Mouse (Mus musculus) CH12.LX (cell line): ENCODE data around the gene Gm765. TPM values are rescaled to one million over a fixed set of nuclear protein-coding genes. Genes with fewer than 3 reads are reported as not detected.

ENCODE experiments used
- DNase-seq: peaks from one replicate; pipeline ENCODE4 v3.0.0-alpha.2; 2013; ENCODE audit errors: extremely low read depth
- H3K27ac ChIP-seq: 2 replicates; pipeline ENCODE4 v1.5.1; 2012; ENCODE audit warnings: low read depth, mild to moderate bottlenecking, control low read depth, moderate library complexity; ENCODE audit not compliant: insufficient read depth
- H3K27me3 ChIP-seq: replicated peaks from 2 replicates; pipeline ENCODE3; 2012; ENCODE audit warnings: inconsistent platforms
- H3K36me3 ChIP-seq, 2 experiments: replicated peaks in 1 of 2; 2 replicates each; pipeline versions ENCODE3 to v1.6.1; 2012; ENCODE audit warnings: inconsistent platforms in 1 of 2, low read length in 1 of 2, mild to moderate bottlenecking in 1 of 2, mixed read lengths in 1 of 2, moderate library complexity in 1 of 2; ENCODE audit not compliant: control insufficient read depth in 1 of 2, insufficient read depth in 1 of 2
- H3K4me1 ChIP-seq, 2 experiments: 2 replicates each; pipeline ENCODE4 v1.6.1; 2012; ENCODE audit warnings: inconsistent platforms in 1 of 2, moderate library complexity in 1 of 2; ENCODE audit not compliant: insufficient read depth in 2 of 2, control insufficient read depth in 1 of 2
- H3K4me2 ChIP-seq: 2 replicates; pipeline ENCODE4 v1.6.1; 2012; ENCODE audit warnings: low read depth, mild to moderate bottlenecking, control low read depth; ENCODE audit not compliant: poor library complexity, insufficient read depth, severe bottlenecking
- H3K4me3 ChIP-seq, 3 experiments: fragments of 150-350 bp in 1 of 3; sonication (generic) in 1 of 3; replicated peaks in 1 of 3; 2 replicates each; pipeline versions ENCODE3 to v1.5.1; 2011 to 2012; ENCODE audit warnings: low read depth in 2 of 3, low read length in 2 of 3, mild to moderate bottlenecking in 2 of 3, moderate library complexity in 2 of 3, control low read depth in 1 of 3, improper control_type of control experiment in 1 of 3, inconsistent platforms in 1 of 3, mixed read lengths in 1 of 3; ENCODE audit not compliant: poor library complexity in 1 of 3
- H3K79me2 ChIP-seq: replicated peaks from 2 replicates; pipeline ENCODE4 v1.6.1; 2012; ENCODE audit warnings: mild to moderate bottlenecking, moderate library complexity; ENCODE audit not compliant: control insufficient read depth, poor library complexity, insufficient read depth, severe bottlenecking; ENCODE audit errors: extremely low read depth
- H3K9ac ChIP-seq: 2 replicates; pipeline ENCODE4 v1.6.1; 2012; ENCODE audit warnings: low read depth, mild to moderate bottlenecking, control low read depth, moderate library complexity; ENCODE audit not compliant: insufficient read depth
- H3K9me3 ChIP-seq: replicated peaks from 2 replicates; pipeline ENCODE3; 2012; ENCODE audit warnings: low read length, inconsistent platforms, mixed read lengths
- CHD1 ChIP-seq: IDR thresholded peaks from 2 replicates; pipeline ENCODE4 v1.6.1; 2012; ENCODE audit warnings: low read depth, low read length, improper control_type of control experiment, inconsistent platforms
- CHD2 ChIP-seq: IDR thresholded peaks from 2 replicates; pipeline ENCODE4 v1.6.1; 2011; ENCODE audit warnings: low read length, improper control_type of control experiment
- E2F4 ChIP-seq: IDR thresholded peaks from 2 replicates; pipeline ENCODE4 v1.6.1; 2011; ENCODE audit warnings: low read depth, low read length, improper control_type of control experiment; ENCODE audit not compliant: insufficient replicate concordance
- EP300 ChIP-seq: IDR thresholded peaks from 2 replicates; pipeline ENCODE4 v1.6.1; 2011; ENCODE audit warnings: low read length, improper control_type of control experiment
- GABPA ChIP-seq: IDR thresholded peaks from 2 replicates; pipeline ENCODE4 v1.6.1; 2012; ENCODE audit warnings: low read depth, low read length, improper control_type of control experiment, inconsistent platforms; ENCODE audit not compliant: insufficient replicate concordance
- JUN ChIP-seq: IDR thresholded peaks from 2 replicates; pipeline ENCODE4 v1.6.1; 2011; ENCODE audit warnings: low read depth, mild to moderate bottlenecking, low read length, improper control_type of control experiment, moderate library complexity; ENCODE audit not compliant: insufficient read depth
- MAFK ChIP-seq: IDR thresholded peaks from 2 replicates; pipeline ENCODE4 v1.6.1; 2011; ENCODE audit warnings: low read length, improper control_type of control experiment; ENCODE audit not compliant: insufficient replicate concordance
- MEF2A ChIP-seq: IDR thresholded peaks from 2 replicates; pipeline ENCODE4 v1.6.1; 2014; ENCODE audit warnings: low read depth, mild to moderate bottlenecking, inconsistent platforms, low read length, improper control_type of control experiment, borderline replicate concordance
- NRF1 ChIP-seq: IDR thresholded peaks from 2 replicates; pipeline ENCODE4 v1.6.1; 2014; ENCODE audit warnings: low read depth, mild to moderate bottlenecking, inconsistent platforms, low read length, improper control_type of control experiment, moderate library complexity
- POLR2AphosphoS2 ChIP-seq: IDR thresholded peaks from 2 replicates; pipeline ENCODE4 v1.6.1; 2011; ENCODE audit warnings: low read depth, low read length, improper control_type of control experiment
- RAD21 ChIP-seq: IDR thresholded peaks from 2 replicates; pipeline ENCODE4 v1.6.1; 2011; ENCODE audit warnings: low read depth, mild to moderate bottlenecking, low read length, improper control_type of control experiment, moderate library complexity
- SIN3A ChIP-seq: IDR thresholded peaks from 2 replicates; pipeline ENCODE4 v1.6.1; 2012; ENCODE audit warnings: low read length, improper control_type of control experiment, inconsistent platforms
- TBP ChIP-seq: conservative IDR thresholded peaks from 2 replicates; pipeline ENCODE4 v1.6.1; 2011; ENCODE audit warnings: low read depth, low read length, improper control_type of control experiment
- TCF12 ChIP-seq: IDR thresholded peaks from 2 replicates; pipeline ENCODE4 v1.6.1; 2014; ENCODE audit warnings: low read depth, mild to moderate bottlenecking, inconsistent platforms, low read length, improper control_type of control experiment
- ZC3H11A ChIP-seq: IDR thresholded peaks from 2 replicates; pipeline ENCODE4 v1.6.1; 2012; ENCODE audit warnings: low read depth, mild to moderate bottlenecking, inconsistent platforms, low read length, improper control_type of control experiment
- ZKSCAN1 ChIP-seq: IDR thresholded peaks from 2 replicates; pipeline ENCODE4 v1.6.1; 2012; ENCODE audit warnings: low read depth, inconsistent platforms, low read length, improper control_type of control experiment, borderline replicate concordance
- dilution Hi-C: fragments of 300-500 bp; cut with MboI; formaldehyde crosslinking; loops from 2 replicates; pipeline ENCODE4 v1.14.3; 2020; ENCODE audit warnings: low sequenced_read_pairs; ENCODE audit not compliant: extremely low pct_unique_long_range_greater_than_20kb, extremely low pct_ligation_motif_present
- in situ Hi-C: fragments of 300-500 bp; cut with MboI; formaldehyde crosslinking; loops from 3 replicates; pipeline ENCODE4 v1.14.3; 2019; ENCODE audit warnings: low sequenced_read_pairs, low pct_ligation_motif_present, low pct_unique_long_range_greater_than_20kb, mixed read lengths
- polyA plus RNA-seq: library from polyadenylated mRNA; unstranded; fragments of >175 nt; gene quantifications from 2 replicates; pipeline ENCODE4 v1.2.1, GENCODE M21; 2012; ENCODE audit warnings: low read depth; ENCODE audit not compliant: insufficient read length
- total RNA-seq, 2 experiments: library from RNA; depleted of rRNA; stranded (reverse); fragments of 300-350 nt in 1 of 2; fragments of >200 nt in 1 of 2; gene quantifications; 2 replicates each; pipeline ENCODE4 v1.2.3; 2012 to 2014

Gene Gm765
- total and polyA plus RNA-seq, 3 experiments, result not detected

DNA sequence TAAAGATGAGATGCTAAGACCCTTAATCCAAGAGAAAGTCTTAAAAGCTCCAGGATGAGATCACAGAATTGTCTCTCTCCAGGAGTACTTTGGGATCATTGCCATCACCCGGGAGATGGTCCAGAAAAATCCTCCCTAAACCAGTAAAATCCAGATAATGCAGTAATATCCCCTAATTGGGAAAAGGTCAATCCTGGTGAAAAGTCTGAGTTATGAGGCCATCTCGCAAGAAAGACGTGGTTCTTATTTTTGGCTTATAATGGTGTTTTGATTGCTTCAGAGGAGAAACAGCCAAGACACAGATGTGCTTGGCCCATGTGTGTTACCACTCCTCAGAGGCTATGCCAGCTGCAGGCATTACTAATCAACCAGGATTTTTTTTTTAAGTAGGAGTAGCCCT lies 34.9 kb downstream of the Gm765 start:
- Histone ChIP-seq H3K4me2 (no peak overlapping the region), H3K36me3 (no peaks in the 10 kb centered on the region), H3K9me3 (no peaks in the 10 kb centered on the region), H3K4me1 (no peaks in the 10 kb centered on the region), H3K27me3 (no peaks in the 10 kb centered on the region), H3K4me3 (no peak overlapping the region), H3K9ac (no peak overlapping the region), H3K79me2 (no peaks in the 10 kb centered on the region), H3K27ac (no peak overlapping the region)
- no peak for DNase-seq
- dilution Hi-C loops (no loop called here), in situ Hi-C loops (no loop called here)
- no peak for TF ChIP-seq ZKSCAN1
- no peak for TF ChIP-seq MEF2A
- no peak for TF ChIP-seq MAFK
- no peak for TF ChIP-seq EP300
- TF ChIP-seq, all 38 proteins: peak for 0

DNA sequence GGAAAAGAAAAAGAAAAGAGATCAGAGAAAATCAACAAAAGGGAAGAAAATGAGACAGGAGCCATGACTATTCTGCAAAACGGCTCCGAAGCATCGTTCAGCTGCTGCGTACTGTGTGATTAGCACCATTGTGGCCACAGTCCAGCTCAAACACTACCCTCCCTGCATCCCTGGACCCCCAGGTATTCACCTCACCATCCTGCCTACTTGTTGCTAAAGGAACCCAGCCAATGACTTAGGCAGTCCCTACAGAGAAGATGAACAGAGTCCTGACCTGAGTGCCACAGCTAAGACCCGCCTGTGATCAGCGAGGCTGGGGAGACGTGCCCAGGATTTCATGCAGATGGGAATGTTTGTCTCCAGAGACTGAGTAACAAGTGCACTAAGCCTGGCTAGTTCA lies 35.4 kb downstream of the Gm765 start:
- TF ChIP-seq GABPA (no peak), E2F4 (no peak), ZC3H11A (no peak), CHD2 (no peak), NRF1 (no peak), RAD21 (no peak), SIN3A (no peak), POLR2AphosphoS2 (no peak), CHD1 (no peak), TCF12 (no peak), TBP (no peak), JUN (no peak)
- Histone ChIP-seq H3K27ac (no peak overlapping the region), H3K9me3 (no peaks in the 10 kb centered on the region), H3K9ac (no peak overlapping the region), H3K4me2 (no peak overlapping the region), H3K36me3 (no peaks in the 10 kb centered on the region), H3K79me2 (no peaks in the 10 kb centered on the region), H3K4me3 (no peak overlapping the region), H3K4me1 (no peaks in the 10 kb centered on the region), H3K27me3 (no peaks in the 10 kb centered on the region)
- in situ Hi-C loops (no loop called here), dilution Hi-C loops (no loop called here)
- no peak for DNase-seq
